Mouse (Mus musculus): ENCODE results near the gene Mybbp1a. TPM values are rescaled to one million over a fixed set of nuclear protein-coding genes. Genes with fewer than 3 reads are reported as not detected.

Gene Mybbp1a
- polyA plus RNA-seq, 1 experiment from 2014 or later: 57.6 TPM

- WGBS: 6% methylated on average over 11 of the region's 11 CpGs
- Histone ChIP-seq H3K4me1 (replicated peaks; ENCODE audit: control insufficient read depth, insufficient read depth) (0 out of 2 replicates have a peak, but pooled peaks cover 10% of the 10 kb centered on the region), H3K36me3 (ENCODE audit: control insufficient read depth, insufficient read depth, low read length) (no peaks in the 10 kb centered on the region), H3K4me3 (ENCODE audit: low read depth, low read length) (no peak overlapping the region), H3K9me3 (ENCODE audit: control insufficient read depth, low read length) (no peaks in the 10 kb centered on the region), H3K27ac (replicated peaks) (peak overlapping the region; percentile 83), H3K9ac (ENCODE audit: low read length) (no peak overlapping the region), H3K27me3 (ENCODE audit: control insufficient read depth, insufficient read depth, low read length) (no peaks in the 10 kb centered on the region), H3K4me2 (replicated peaks; ENCODE audit: low read depth) (no peak overlapping the region; the same call in 1 of the 2 replicates)
- DNase-seq (ENCODE audit: low spot score): peak; percentile 76
- no peak for TF ChIP-seq CTCF (IDR thresholded peaks at IDR 0.05; ENCODE audit: low read depth)
- no peak for TF ChIP-seq EP300 (optimal IDR thresholded peaks at IDR 0.05)
- ATAC-seq (ENCODE audit: low FRiP score, low TSS enrichment): peak; percentile 90
Measured at GRCm38 (mm10) chr11:72466694-72467507, 25.7 kb downstream of the Mybbp1a start.

DNA sequence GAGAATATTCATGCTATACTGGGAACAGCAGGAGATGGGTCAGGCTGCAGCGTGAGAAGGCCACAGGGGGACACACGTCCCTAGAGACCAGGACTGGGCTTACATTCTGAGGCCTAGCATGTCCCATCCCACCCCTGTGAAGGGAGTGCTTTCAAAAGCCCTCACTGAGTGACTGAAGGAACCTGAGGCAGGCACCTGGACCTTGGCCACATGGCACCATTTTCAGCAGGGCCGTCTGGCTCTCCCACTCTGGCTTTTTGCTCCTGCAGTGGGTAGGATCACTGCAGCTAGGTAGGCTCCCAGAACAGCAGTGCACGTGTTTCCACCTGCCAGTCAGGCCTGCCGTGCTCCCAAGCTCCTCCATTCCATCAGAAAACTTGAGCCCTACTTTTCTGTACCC is 27.4 kb downstream of the Mybbp1a start:
- Histone ChIP-seq H3K4me1 (replicated peaks; ENCODE audit: control insufficient read depth, insufficient read depth) (0 out of 2 replicates have a peak, but pooled peaks cover 10% of the 10 kb centered on the region), H3K36me3 (ENCODE audit: control insufficient read depth, insufficient read depth, low read length) (no peaks in the 10 kb centered on the region), H3K9ac (ENCODE audit: low read length) (no peak overlapping the region), H3K9me3 (ENCODE audit: control insufficient read depth, low read length) (no peaks in the 10 kb centered on the region), H3K4me3 (ENCODE audit: low read depth, low read length) (no peak overlapping the region), H3K27me3 (ENCODE audit: control insufficient read depth, insufficient read depth, low read length) (no peaks in the 10 kb centered on the region), H3K27ac (replicated peaks) (peak overlapping the region; percentile 79), H3K4me2 (replicated peaks; ENCODE audit: low read depth) (no peak overlapping the region)
- WGBS: 61% methylated on average over 5 of the region's 5 CpGs
- ATAC-seq (ENCODE audit: low FRiP score, low TSS enrichment): no peak
- TF ChIP-seq CTCF (IDR thresholded peaks at IDR 0.05; ENCODE audit: low read depth): no peak
- TF ChIP-seq EP300 (optimal IDR thresholded peaks at IDR 0.05): no peak
- no peak for DNase-seq (ENCODE audit: low spot score)

GRCm38 (mm10) chr11:72469217-72469616 is 28.1 kb downstream of the Mybbp1a start:
- no peak overlapping the region for H3K4me2 ChIP-seq (replicated peaks; ENCODE audit: low read depth)
- H3K9ac ChIP-seq (ENCODE audit: low read length): no peak overlapping the region
- DNase-seq (ENCODE audit: low spot score): peak; percentile 78

DNA sequence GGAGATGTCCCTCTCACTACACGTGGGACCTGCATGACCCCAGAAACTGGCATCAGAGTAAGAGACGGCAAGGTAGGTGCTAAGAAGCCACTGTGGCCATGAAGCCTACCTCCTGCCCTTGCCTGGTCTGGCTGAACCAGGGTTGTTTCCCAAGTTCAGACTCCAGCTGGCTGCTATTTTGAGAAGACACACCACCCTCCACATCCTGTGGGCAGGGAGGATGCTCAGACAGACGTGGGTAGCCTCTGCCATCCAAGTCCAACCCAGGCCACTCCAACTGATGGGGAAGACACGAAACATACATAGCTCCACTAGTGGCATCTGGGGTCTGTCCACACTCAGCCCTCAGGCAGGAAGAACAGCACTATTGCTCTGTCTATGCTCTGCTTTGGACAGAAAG is 28.8 kb downstream of the Mybbp1a start:
- TF ChIP-seq EP300 (optimal IDR thresholded peaks at IDR 0.05): no peak
- no peak for TF ChIP-seq CTCF (IDR thresholded peaks at IDR 0.05; ENCODE audit: low read depth)
- no peak overlapping the region for H3K4me2 ChIP-seq (replicated peaks; ENCODE audit: low read depth)
- H3K27ac ChIP-seq (replicated peaks): peak overlapping the region; percentile 79
- 46% methylated on average over 4 of the region's 4 CpGs for WGBS
- no peak overlapping the region for H3K4me3 ChIP-seq (ENCODE audit: low read depth, low read length)
- H3K9ac ChIP-seq (ENCODE audit: low read length): no peak overlapping the region
- no peaks in the 10 kb centered on the region for H3K9me3 ChIP-seq (ENCODE audit: control insufficient read depth, low read length)
- H3K27me3 ChIP-seq (ENCODE audit: control insufficient read depth, insufficient read depth, low read length): no peaks in the 10 kb centered on the region
- DNase-seq (ENCODE audit: low spot score) (no peak), ATAC-seq (ENCODE audit: low FRiP score, low TSS enrichment) (no peak)
- no peaks in the 10 kb centered on the region for H3K36me3 ChIP-seq (ENCODE audit: control insufficient read depth, insufficient read depth, low read length)
- 0 out of 2 replicates have a peak, but pooled peaks cover 10% of the 10 kb centered on the region for H3K4me1 ChIP-seq (replicated peaks; ENCODE audit: control insufficient read depth, insufficient read depth)

More at GRCm38 (mm10) chr11:72469217-72469616, 28.1 kb downstream of the Mybbp1a start:
- H3K4me1 ChIP-seq (replicated peaks; ENCODE audit: control insufficient read depth, insufficient read depth): 0 out of 2 replicates have a peak, but pooled peaks cover 10% of the 10 kb centered on the region
- no peaks in the 10 kb centered on the region for H3K9me3 ChIP-seq (ENCODE audit: control insufficient read depth, low read length)
- no peaks in the 10 kb centered on the region for H3K36me3 ChIP-seq (ENCODE audit: control insufficient read depth, insufficient read depth, low read length)
- peak; percentile 35; the same call in 1 of the 2 replicates for ATAC-seq (ENCODE audit: low FRiP score, low TSS enrichment)
- H3K27ac ChIP-seq (replicated peaks): peak overlapping the region; percentile 79
- WGBS: 26% methylated on average over 5 of the region's 5 CpGs
- TF ChIP-seq CTCF (IDR thresholded peaks at IDR 0.05; ENCODE audit: low read depth) (no peak), EP300 (optimal IDR thresholded peaks at IDR 0.05) (no peak)
- H3K4me3 ChIP-seq (ENCODE audit: low read depth, low read length): no peak overlapping the region
- no peaks in the 10 kb centered on the region for H3K27me3 ChIP-seq (ENCODE audit: control insufficient read depth, insufficient read depth, low read length)

DNA sequence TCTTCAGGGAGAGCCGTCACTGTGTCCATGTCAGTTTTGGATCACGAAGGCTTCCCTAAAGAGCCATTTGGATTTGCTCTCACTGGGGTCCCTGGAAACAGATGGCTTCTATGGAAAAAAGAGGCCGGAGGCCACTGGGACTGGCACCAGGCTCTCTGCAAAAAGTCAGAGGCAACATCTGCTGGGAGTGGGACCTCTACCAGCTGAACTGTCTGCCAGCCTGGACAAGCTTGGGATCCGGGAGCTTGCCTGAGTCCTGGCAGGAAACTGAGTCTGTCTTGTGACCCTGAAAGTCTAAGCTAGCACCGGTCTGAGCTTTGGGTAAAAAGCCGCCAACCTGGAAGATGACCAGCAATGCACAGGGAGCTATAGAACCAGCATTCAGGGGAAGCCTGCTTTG is 30.2 kb downstream of the Mybbp1a start:
- no peak overlapping the region for H3K27ac ChIP-seq (replicated peaks)
- no peaks in the 10 kb centered on the region for H3K9me3 ChIP-seq (ENCODE audit: control insufficient read depth, low read length)
- H3K4me3 ChIP-seq (ENCODE audit: low read depth, low read length): no peak overlapping the region
- 76% methylated on average over 6 of the region's 6 CpGs for WGBS
- H3K4me2 ChIP-seq (replicated peaks; ENCODE audit: low read depth): no peak overlapping the region
- DNase-seq (ENCODE audit: low spot score): no peak
- H3K4me1 ChIP-seq (replicated peaks; ENCODE audit: control insufficient read depth, insufficient read depth): 0 out of 2 replicates have a peak, but pooled peaks cover 9% of the 10 kb centered on the region
- H3K27me3 ChIP-seq (ENCODE audit: control insufficient read depth, insufficient read depth, low read length): no peaks in the 10 kb centered on the region
- no peak overlapping the region for H3K9ac ChIP-seq (ENCODE audit: low read length)
- no peaks in the 10 kb centered on the region for H3K36me3 ChIP-seq (ENCODE audit: control insufficient read depth, insufficient read depth, low read length)
- no peak for ATAC-seq (ENCODE audit: low FRiP score, low TSS enrichment)
- TF ChIP-seq CTCF (IDR thresholded peaks at IDR 0.05; ENCODE audit: low read depth) (no peak), EP300 (optimal IDR thresholded peaks at IDR 0.05) (no peak)

GRCm38 (mm10) chr11:72473540-72473939 is 32.4 kb downstream of the Mybbp1a start:
- H3K27me3 ChIP-seq (ENCODE audit: control insufficient read depth, insufficient read depth, low read length): no peaks in the 10 kb centered on the region
- H3K27ac ChIP-seq (replicated peaks): peak overlapping the region; percentile 45
- 67% methylated on average over 4 of the region's 4 CpGs for WGBS
- H3K4me2 ChIP-seq (replicated peaks; ENCODE audit: low read depth): no peak overlapping the region
- peak; percentile 21; the same call in 1 of the 2 replicates for ATAC-seq (ENCODE audit: low FRiP score, low TSS enrichment)
- DNase-seq (ENCODE audit: low spot score): no peak
- H3K9me3 ChIP-seq (ENCODE audit: control insufficient read depth, low read length): no peaks in the 10 kb centered on the region
- no peak overlapping the region for H3K4me3 ChIP-seq (ENCODE audit: low read depth, low read length)
- H3K9ac ChIP-seq (ENCODE audit: low read length): no peak overlapping the region; the same call in 1 of the 2 replicates
- no peaks in the 10 kb centered on the region for H3K36me3 ChIP-seq (ENCODE audit: control insufficient read depth, insufficient read depth, low read length)
- peaks cover 7% of the 10 kb centered on the region; the same call in 1 of the 2 replicates for H3K4me1 ChIP-seq (replicated peaks; ENCODE audit: control insufficient read depth, insufficient read depth)
- TF ChIP-seq CTCF (IDR thresholded peaks at IDR 0.05; ENCODE audit: low read depth) (no peak), EP300 (optimal IDR thresholded peaks at IDR 0.05) (no peak)

Data from stomach, postnatal 0 days (tissue).